Mouse (Mus musculus) liver, embryonic 14.5 days (tissue): ENCODE data around the gene Adgrg5.

Source experiments
- CTCF ChIP-seq: IDR thresholded peaks from 2 replicates; pipeline ENCODE4 v1.5.1; 2016; ENCODE audit warnings: antibody characterized with exemption, low read depth, control low read depth
- EP300 ChIP-seq: IDR thresholded peaks from 2 replicates; pipeline ENCODE4 v1.6.1; 2016; ENCODE audit warnings: antibody characterized with exemption, low read depth

DNA sequence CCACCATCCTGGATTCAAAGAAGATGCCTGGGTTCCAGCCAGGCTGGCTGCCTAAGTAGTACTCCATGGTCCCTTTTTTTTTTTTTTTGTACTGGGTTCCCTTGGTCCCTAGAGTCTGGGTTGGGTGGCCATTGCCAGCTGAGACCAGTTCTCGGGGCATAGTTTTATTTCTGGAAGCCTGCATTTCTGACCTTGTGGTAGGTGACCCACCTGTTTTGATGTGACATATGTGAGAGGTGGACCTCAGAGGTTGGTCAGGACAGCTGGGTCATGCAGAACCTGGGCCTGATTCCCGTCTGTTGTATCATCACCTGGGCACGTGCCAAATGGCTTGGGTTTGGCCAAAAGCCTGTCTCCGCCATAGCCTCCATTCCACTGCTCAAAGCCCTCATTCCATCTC, 66.2 kb downstream of the Adgrg5 start:
- TF ChIP-seq CTCF (no peak), EP300 (no peak)
